Mouse (Mus musculus): ENCODE data around the gene Luc7l2.

Luc7l2 gene

GRCm38 (mm10) chr6:38580112-38580857 lies 29.2 kb downstream of the Luc7l2 start:
- no peak for DNase-seq

DNA sequence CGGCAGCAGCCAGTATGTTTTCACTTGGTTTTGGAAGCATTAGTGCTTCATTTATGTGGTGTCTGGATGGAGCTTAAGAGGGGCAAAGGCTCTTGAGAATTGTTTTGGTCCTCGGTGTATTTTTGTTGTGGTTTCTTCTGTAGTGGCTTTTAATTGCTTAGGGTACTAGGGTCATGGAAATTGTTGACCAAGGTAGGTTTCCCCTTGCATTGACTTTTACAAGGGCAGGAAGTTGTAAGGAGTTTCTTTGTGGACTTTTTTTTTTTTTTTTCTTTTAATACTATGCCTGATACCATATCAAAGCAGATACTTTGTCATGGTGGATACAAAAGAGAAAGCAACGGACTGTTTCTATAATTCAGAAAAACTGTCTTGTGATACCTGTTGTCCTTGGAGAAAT lies 30.6 kb downstream of the Luc7l2 start:
- DNase-seq: no peak

DNA sequence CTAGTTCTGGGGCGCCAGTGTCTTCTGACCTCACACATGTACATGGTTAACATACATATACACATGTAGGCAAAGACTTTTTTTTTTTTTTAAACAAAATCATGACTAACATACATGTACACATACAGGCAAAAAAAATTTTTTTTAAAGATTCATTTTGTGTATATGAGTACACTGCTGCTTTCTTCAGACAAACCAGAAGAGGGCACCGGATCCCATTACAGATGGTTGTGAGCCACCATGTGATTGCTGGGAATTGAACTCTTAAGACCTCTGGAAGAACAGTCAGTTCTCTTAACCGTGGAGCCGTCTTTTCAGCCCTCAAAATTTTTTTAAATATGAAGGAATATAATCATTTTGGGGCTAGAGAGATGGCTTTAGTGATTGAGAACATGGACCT lies 46.3 kb downstream of the Luc7l2 start:
- DNase-seq: no peak

DNA sequence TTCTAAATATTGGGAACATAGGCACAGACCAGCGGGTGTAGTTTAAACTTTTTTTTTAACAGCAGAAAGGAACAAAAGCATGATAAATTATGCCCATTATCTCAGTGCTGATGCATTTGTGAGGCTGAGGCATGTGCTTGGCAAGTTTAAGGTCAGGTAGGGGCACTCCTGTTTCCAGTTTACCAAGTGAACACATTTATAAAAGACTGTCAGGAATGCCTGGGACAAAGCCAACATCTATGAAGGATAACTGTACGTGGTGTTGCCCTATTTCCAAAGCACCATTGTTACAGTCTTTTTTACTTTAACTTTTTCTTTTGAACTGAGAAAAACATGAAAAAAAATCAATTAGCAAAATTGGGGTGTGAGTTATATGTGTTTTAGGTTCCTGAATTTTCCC lies 58.8 kb downstream of the Luc7l2 start:
- DNase-seq: no peak

DNA sequence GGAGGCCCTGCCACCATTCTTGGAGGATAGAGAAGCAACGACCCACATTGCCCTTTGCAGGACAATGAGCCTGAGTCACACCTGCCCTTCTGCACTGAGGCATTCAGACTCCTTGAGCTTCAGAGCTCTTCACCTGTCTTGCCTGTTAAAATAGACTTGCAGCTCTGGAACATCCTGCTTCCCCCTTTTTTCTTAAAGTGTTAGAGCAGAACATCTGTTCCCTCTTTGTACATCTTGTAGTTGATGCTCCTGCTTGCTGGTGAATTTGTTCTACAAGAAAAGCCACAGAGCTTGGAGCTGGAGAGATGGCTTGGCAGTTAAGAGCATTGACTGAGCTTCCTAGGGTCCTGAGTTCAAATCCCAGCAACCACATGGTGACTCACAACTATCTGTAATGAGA lies 71.3 kb downstream of the Luc7l2 start:
- DNase-seq: peak in 1 of 2 experiments; percentile 1

DNA sequence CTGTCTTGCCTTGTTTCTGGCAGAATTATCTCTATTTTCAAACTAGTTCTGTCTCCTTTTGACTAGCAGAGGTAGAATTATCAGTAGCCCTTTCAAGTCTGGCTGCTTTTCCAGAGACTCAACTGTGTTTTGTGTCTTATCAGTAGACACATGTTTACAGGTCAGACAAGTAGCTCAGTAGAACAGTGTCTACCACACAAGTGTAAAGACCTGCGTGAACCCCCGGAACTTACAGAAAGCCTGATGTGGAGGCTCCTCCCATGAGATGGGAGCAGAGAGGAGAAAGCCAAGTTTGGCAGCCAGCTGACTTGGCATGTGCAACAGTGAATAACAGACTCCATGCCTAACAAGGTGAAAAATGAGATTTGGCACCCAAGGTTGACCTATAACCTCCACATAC lies 72.3 kb downstream of the Luc7l2 start:
- peak in 1 of 2 experiments; percentile 1 for DNase-seq

GRCm38 (mm10) chr6:38624439-38624838 lies 73.3 kb downstream of the Luc7l2 start:
- DNase-seq: no peak

DNA sequence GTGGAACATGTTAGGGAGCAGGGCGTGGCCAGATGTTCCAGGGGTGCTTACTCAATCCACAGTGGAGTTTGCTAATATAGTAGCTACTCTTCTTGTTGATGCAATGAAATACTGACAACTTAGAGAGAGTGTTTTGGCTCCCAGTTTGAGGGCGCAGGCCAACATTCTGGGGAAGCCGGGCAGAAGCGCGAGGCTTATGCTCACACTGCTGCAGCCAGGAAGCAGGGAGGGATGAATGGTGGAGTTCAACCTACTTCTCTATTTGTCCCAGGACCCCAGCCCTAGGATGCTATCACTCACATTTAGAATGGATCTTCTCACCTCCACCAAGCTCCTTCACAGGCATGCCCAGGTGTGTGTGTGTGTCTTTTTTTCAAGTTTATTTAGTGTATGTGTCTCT lies 75.0 kb downstream of the Luc7l2 start:
- no peak for DNase-seq

DNA sequence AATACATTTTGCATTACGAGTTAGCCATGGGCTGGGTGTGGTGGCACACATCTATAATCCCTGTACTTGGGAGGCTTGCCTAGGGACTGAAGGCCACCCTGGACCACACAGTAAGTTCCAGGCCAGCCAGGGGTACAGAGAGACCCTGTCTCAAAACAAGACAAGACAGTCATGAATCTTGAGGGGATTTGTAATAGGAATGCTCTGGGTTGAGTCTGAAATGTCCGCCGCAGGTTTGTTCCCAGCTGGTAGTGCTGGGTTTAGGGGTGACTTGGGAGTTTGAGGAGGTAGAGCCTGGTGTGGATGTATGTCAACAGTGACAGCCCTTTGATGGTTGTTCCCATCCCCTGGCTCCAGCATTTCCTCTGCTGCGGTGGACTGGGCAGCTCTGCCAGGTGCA lies 75.9 kb downstream of the Luc7l2 start:
- DNase-seq: no peak

GRCm38 (mm10) chr6:38627486-38627885 lies 76.4 kb downstream of the Luc7l2 start:
- no peak for DNase-seq

DNA sequence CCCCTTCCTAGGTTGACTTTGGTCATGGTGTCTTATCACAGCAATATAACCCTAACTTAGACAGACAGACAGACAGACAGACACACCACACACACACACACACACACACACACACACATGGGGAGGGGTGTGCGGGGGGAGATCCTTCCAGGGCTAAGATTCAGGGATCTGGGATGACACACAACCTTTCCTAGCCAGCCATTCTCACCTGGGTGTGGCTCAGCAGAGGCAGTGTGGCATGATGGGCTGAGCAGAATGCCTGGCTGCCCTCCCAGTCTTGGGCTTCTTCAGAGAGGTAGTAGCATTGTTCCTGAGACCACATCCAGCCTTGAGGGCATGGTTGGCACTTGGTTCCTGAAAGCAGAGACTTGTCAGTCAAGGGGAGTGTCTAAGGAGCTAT lies 78.4 kb downstream of the Luc7l2 start:
- DNase-seq: no peak

- DNase-seq: no peak
Observed at GRCm38 (mm10) chr6:38632826-38633225, 81.7 kb downstream of the Luc7l2 start.

GRCm38 (mm10) chr6:38634461-38634860 lies 83.3 kb downstream of the Luc7l2 start:
- no peak for DNase-seq

GRCm38 (mm10) chr6:38635941-38636851 lies 85.1 kb downstream of the Luc7l2 start:
- peak; percentile 52 to 62 for DNase-seq

DNA sequence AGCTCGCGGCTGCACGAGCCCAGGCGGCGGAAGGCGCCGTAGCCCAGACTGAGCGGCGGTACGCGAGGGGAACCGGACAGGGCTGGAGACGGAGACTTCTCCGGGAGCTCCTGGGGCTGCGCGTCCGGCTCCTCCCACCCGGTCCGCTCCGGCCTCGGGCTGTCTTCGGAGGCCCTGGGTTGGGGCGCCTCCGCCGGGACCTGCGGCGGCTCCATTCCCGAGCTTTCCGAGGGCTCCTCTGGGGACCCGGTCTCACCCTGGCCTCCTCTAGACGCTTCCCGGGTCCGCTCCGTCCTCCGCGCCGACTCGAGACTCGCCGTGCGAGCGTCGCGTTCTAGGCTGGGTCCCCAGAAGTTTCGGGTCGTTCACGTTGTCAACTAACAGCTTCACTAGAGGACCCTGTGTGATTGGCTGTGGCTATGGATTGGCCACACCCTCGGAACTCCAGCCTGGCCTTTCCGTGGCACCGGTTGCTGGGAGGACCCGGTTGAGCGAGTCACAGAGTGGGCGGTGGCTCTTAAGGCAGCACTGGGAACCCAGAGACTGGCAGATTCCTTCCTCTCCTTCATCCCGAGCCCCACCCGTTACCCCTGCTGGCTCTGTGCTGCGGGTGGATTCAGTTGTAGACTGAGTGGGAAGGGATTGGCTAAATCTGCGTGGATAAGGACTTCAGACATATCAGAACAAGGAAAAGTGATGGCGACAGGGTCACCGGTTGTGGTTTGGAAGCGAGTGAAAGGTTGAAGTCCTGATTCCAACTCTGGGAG lies 85.9 kb downstream of the Luc7l2 start, which contains the start of gene Klrg2:
Gene Klrg2, minus strand, starts transcription at position 391 of the 767 bp plus-strand sequence.
- DNase-seq: peak; percentile 72 to 81

- DNase-seq: peak in 1 of 2 experiments; percentile 18
Observed at GRCm38 (mm10) chr6:38640401-38640800, 89.3 kb downstream of the Luc7l2 start.

DNA sequence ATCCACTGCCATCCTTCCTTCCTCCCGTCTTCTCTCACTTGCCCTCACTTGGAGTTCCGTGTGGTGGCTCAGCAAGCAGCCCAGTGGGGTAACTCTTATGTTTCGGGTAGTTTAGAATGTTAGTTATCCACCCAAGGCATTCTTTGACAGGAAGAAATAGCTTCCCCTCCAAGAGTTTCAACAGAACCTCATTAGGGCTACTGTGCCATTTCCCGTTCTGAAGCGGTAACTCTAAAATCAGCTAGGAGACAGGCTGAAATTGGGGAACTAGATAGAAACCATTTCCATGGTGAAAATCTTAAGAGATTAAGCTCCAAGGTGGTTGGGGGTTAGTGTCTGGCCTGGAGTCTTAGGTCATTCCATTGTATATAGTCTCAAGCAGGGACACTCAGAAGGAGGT lies 90.1 kb downstream of the Luc7l2 start:
- DNase-seq: no peak

DNA sequence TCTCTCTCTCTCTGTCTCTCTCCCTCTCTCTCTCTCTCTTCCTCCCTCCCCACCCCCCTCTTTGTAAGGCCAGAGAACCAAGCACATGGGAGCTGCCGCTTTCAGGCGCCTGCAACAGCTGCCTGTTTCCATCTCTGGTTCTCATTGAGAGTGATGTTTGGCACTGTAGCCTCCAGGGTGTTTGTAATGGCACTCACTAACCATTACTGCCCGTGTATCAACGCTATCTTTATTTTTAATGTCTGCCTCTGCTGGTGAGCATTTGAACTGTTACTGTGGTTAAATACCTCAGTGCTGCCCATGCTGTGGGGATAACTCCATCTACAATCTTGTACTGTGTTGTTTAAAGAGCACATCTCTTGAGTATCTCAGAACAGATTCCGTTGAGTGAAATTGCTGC lies 90.5 kb downstream of the Luc7l2 start:
- no peak for DNase-seq

- DNase-seq: no peak
Observed at GRCm38 (mm10) chr6:38642593-38642992, 91.5 kb downstream of the Luc7l2 start.

- DNase-seq: no peak
Observed at GRCm38 (mm10) chr6:38643039-38643438, 91.9 kb downstream of the Luc7l2 start.

DNA sequence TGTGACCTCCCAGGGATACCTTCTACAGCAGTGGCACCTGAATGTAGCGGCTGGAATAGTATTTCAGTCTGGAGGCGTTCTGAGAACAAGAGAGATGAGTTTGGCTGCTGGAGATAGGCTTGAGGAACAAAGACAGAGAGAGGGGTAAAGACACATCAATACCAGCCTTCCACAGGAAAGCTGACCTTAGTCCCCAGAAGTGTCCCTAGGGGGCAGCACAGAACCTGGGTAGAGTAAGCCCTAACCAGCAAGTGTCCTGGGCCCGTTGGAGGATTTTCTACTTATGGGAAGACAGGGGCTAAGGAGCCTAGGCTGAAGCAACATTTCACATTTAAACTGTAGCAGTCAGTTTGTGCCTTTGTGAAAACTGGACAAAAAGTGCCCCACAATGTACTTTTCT lies 98.4 kb downstream of the Luc7l2 start:
- peak in 1 of 2 experiments; percentile 26 for DNase-seq

- peak; percentile 59 to 77 for DNase-seq
Observed at GRCm38 (mm10) chr6:38650263-38650937, 99.3 kb downstream of the Luc7l2 start.
